Mouse (Mus musculus) cortical plate, adult 2 months (tissue): ENCODE measurements around the gene Rph3a.

Experiments used
- CTCF ChIP-seq: fragments of 200-500 bp; IDR thresholded peaks from 2 replicates; pipeline ENCODE4 v1.5.1; 2011; ENCODE audit warnings: mild to moderate bottlenecking, control low read depth, low read length; ENCODE audit not compliant: insufficient read depth; ENCODE audit errors: extremely low read depth
- POLR2A ChIP-seq: fragments of 200-500 bp; IDR thresholded peaks from 2 replicates; pipeline ENCODE4 v1.6.1; 2011; ENCODE audit warnings: mild to moderate bottlenecking, low read length, control low read depth; ENCODE audit not compliant: insufficient read depth; ENCODE audit errors: extremely low read depth

DNA sequence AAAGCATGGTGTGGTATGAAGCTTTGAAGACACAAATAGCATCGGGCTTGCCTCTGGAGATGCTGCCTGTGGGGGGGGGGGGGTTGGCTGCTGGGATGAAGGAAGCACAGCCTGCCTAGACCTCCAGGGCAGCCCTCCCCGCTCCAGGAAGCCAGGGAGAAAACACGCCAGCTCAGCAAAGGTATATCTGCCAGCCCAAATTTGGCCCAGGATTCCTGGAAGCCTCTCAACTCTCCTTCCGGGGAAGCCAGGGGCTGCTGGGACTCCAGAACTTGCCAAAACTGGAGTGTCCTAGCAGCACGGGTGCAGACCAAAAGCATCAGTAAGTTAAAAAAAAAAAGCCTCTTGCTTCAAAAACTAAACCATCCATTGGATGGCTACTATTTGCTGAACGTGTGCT, 37.6 kb downstream of the Rph3a start:
- TF ChIP-seq CTCF (no peak), POLR2A (no peak)
